Mouse (Mus musculus) embryonic facial prominence, embryonic 15.5 days (tissue): ENCODE measurements around the gene Lrrc43. TPM values are rescaled to one million over a fixed set of nuclear protein-coding genes. Genes with fewer than 3 reads are reported as not detected.
A peak's percentile ranks its signal among the peaks of the same experiment; 100 is the strongest.
"Not testable (repeated sequence)": the region's sequence is repeated elsewhere in the genome, so short reads cannot be mapped to it uniquely, and the experiment has no call there.

Experiments used
- ATAC-seq: fragments of 200-750 bp; cut with Nextera tagmentation; 2 replicates; pipeline ENCODE4 v1.8.0; 2017; ENCODE audit warnings: low read depth, moderate TSS enrichment; ENCODE audit not compliant: insufficient number of reproducible peaks, low FRiP score, low TSS enrichment
- H3K27ac ChIP-seq: fragments of 300-500 bp; sonication (generic); replicated peaks from 2 replicates; pipeline ENCODE4 v1.5.1; 2015; ENCODE audit warnings: mild to moderate bottlenecking, inconsistent platforms
- H3K27me3 ChIP-seq: fragments of 300-500 bp; sonication (generic); 2 replicates; pipeline ENCODE4 v1.6.1; 2015; ENCODE audit warnings: inconsistent platforms
- H3K36me3 ChIP-seq: fragments of 300-500 bp; sonication (generic); 2 replicates; pipeline ENCODE4 v1.6.1; 2015; ENCODE audit warnings: mild to moderate bottlenecking, inconsistent platforms
- H3K4me1 ChIP-seq: fragments of 300-500 bp; sonication (generic); 2 replicates; pipeline ENCODE4 v1.6.1; 2015; ENCODE audit warnings: inconsistent platforms
- H3K4me2 ChIP-seq: fragments of 300-500 bp; sonication (generic); replicated peaks from 2 replicates; pipeline ENCODE4 v1.6.1; 2015; ENCODE audit warnings: mild to moderate bottlenecking, inconsistent platforms
- H3K4me3 ChIP-seq: fragments of 300-500 bp; sonication (generic); replicated peaks from 2 replicates; pipeline ENCODE4 v1.5.1; 2015; ENCODE audit warnings: mild to moderate bottlenecking, inconsistent platforms
- H3K9ac ChIP-seq: fragments of 300-500 bp; sonication (generic); 2 replicates; pipeline ENCODE4 v1.6.1; 2015; ENCODE audit warnings: inconsistent platforms
- H3K9me3 ChIP-seq: fragments of 300-500 bp; sonication (generic); replicated peaks from 2 replicates; pipeline ENCODE4 v1.6.1; 2016; ENCODE audit warnings: inconsistent platforms
- WGBS: fragments of 180-500 bp; shearing (Covaris S2); methylation state at CpG from one replicate; pipeline ENCODE4 v1.1.7; 2015; 5-methylcytosine and 5-hydroxymethylcytosine counted together
- polyA plus RNA-seq: library from polyadenylated mRNA; unstranded; fragments of >200 nt; fragmentation: Nextera tagmentation; extraction: Ambion mirVana; gene quantifications from 2 replicates; pipeline ENCODE4 v1.2.1, GENCODE M21; 2015

The Lrrc43 gene
- polyA plus RNA-seq, 1 experiment from 2014 or later: 1.5 TPM

- H3K4me1 ChIP-seq: no peaks in the 10 kb centered on the region
- no peak overlapping the region for H3K4me3 ChIP-seq
- no peak overlapping the region for H3K27ac ChIP-seq
- no peak overlapping the region for H3K4me2 ChIP-seq
- no peaks in the 10 kb centered on the region for H3K9me3 ChIP-seq
- H3K36me3 ChIP-seq: no peaks in the 10 kb centered on the region
- no peak for ATAC-seq
- WGBS: 80% methylated on average over 5 of the region's 5 CpGs
- no peak overlapping the region for H3K9ac ChIP-seq
- no peaks in the 10 kb centered on the region for H3K27me3 ChIP-seq
Measured at GRCm38 (mm10) chr5:123473817-123474216, 15.3 kb upstream of the Lrrc43 start.

GRCm38 (mm10) chr5:123487659-123488395, 1.3 kb upstream of the Lrrc43 start:
- 81% methylated on average over 11 of the region's 11 CpGs for WGBS
- H3K4me2 ChIP-seq: no peak overlapping the region

GRCm38 (mm10) chr5:123489935-123490334, 830 bp downstream of the Lrrc43 start:
- 41% methylated on average over 9 of the region's 9 CpGs for WGBS
- H3K27me3 ChIP-seq: no peaks in the 10 kb centered on the region
- H3K27ac ChIP-seq: no peak overlapping the region
- H3K4me3 ChIP-seq: no peak overlapping the region
- H3K4me1 ChIP-seq: no peaks in the 10 kb centered on the region
- H3K4me2 ChIP-seq: no peak overlapping the region
- H3K36me3 ChIP-seq: no peaks in the 10 kb centered on the region
- no peak overlapping the region for H3K9ac ChIP-seq
- no peak for ATAC-seq
- H3K9me3 ChIP-seq: no peaks in the 10 kb centered on the region

More at GRCm38 (mm10) chr5:123487659-123488395, 1.3 kb upstream of the Lrrc43 start:
- Histone ChIP-seq H3K36me3 (no peaks in the 10 kb centered on the region), H3K27ac (no peak overlapping the region), H3K4me1 (no peaks in the 10 kb centered on the region), H3K9me3 (no peaks in the 10 kb centered on the region), H3K27me3 (no peaks in the 10 kb centered on the region), H3K9ac (no peak overlapping the region), H3K4me3 (no peak overlapping the region)
- ATAC-seq: no peak

DNA sequence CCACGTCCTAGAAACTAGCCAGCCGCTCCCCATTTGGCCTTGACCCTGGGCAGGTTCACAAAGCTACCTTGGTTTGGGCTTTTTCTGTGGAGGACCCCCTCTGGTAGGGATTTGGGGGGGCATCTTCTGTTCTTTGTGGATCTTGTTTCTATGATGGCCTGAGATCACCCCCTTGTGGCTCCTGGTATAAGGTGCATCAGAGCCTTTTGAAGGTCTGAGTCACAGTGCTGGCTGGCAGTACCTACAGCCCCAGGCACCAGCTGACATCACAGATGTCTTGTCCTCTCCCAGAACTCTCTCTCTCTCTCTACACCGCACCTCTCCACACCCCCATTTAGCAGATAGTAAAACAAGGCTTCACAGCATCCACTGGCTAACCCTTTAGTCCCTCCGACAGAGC, 10.6 kb downstream of the Lrrc43 start:
- no peak overlapping the region for H3K4me3 ChIP-seq
- 0 out of 2 replicates have a peak, but pooled peaks cover 10% of the 10 kb centered on the region for H3K4me1 ChIP-seq
- H3K9me3 ChIP-seq: no peaks in the 10 kb centered on the region
- WGBS: 48% methylated on average over 4 of the region's 4 CpGs
- ATAC-seq: no peak
- 0 out of 2 replicates have a peak, but pooled peaks cover 4% of the 10 kb centered on the region for H3K27me3 ChIP-seq
- no peak overlapping the region for H3K4me2 ChIP-seq
- no peak overlapping the region for H3K9ac ChIP-seq
- no peak overlapping the region for H3K27ac ChIP-seq
- H3K36me3 ChIP-seq: no peaks in the 10 kb centered on the region

DNA sequence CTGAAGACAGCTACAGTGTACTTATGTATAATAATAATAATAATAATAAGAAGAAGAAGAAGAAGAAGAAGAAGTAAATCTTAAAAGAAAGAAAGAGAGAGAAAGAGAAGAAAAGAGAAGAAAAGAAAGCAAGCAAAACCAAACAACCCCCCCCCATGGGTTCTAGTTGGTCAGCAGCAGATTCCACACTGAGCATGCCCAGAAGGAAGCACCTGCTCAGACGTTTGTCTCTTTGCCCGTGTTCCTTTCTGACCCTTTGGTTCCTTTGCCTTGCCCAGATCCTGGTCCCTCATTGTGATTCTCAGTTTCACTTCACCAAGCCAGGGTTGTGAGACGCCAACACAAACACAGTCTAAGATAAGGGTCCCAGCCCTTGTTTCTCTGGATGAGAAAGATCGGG, 12.9 kb downstream of the Lrrc43 start:
- peaks cover 4% of the 10 kb centered on the region; the same call in 1 of the 2 replicates for H3K27me3 ChIP-seq
- ATAC-seq: no peak
- no peak overlapping the region for H3K27ac ChIP-seq
- 0 out of 2 replicates have a peak, but pooled peaks cover 10% of the 10 kb centered on the region for H3K4me1 ChIP-seq
- no peaks in the 10 kb centered on the region for H3K9me3 ChIP-seq
- 78% methylated on average over 4 of the region's 4 CpGs for WGBS
- H3K9ac ChIP-seq: no peak overlapping the region
- no peaks in the 10 kb centered on the region for H3K36me3 ChIP-seq
- no peak overlapping the region for H3K4me3 ChIP-seq
- no peak overlapping the region for H3K4me2 ChIP-seq

DNA sequence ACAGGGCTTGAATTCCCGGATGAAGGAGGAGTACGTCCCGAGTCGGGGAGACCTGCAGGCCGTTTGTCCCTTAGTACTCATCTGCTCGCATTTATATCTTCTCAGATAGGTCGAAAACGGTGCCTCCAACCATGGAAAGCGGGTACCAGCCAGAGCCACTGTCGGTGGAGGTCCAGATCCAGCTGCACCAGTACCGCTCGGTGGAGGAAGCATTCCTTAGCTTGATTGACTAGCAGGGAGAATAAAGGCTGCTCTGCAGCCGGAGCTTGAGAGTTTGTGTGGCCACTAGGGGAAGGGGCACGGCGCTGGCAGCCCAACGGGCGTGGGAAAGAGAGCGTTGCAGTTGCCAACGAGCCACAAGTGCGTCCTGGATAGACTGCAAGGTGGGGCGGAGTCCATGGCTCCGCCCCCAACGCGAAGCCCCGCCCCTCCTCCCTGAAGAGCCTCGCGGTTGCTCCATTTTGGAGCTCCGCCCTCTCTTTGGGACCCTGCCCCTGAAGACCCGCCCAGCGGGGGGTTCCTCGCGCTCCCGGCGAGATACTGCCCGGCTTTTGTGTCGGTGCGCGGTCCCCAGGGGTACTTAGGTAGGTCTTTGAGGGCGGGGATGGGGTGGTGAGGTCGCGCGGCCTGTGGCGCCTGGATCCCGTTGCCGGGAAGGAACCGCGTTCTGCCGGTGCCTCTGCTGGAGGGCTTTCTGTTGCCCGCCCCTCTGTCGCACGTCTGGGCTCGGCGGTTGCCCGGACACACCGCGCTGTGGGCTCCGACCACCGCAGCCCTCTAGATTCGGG, 19.0 kb downstream of the Lrrc43 start:
- peak overlapping the region; percentile 65 for H3K4me3 ChIP-seq
- no peaks in the 10 kb centered on the region for H3K9me3 ChIP-seq
- H3K27ac ChIP-seq: no peak overlapping the region
- H3K9ac ChIP-seq: peak overlapping the region; percentile 31
- H3K27me3 ChIP-seq: peaks cover 13% of the 10 kb centered on the region
- H3K36me3 ChIP-seq: peaks cover 14% of the 10 kb centered on the region; the same call in 1 of the 2 replicates
- H3K4me2 ChIP-seq: peak overlapping the region; percentile 90
- peaks cover 13% of the 10 kb centered on the region for H3K4me1 ChIP-seq
- peak; percentile 86 for ATAC-seq
- under 1% methylated on average over 58 of the region's 59 CpGs for WGBS

- no peak for ATAC-seq
- H3K4me1 ChIP-seq: peaks cover 13% of the 10 kb centered on the region
- peak overlapping the region; percentile 65 for H3K4me3 ChIP-seq
- no peaks in the 10 kb centered on the region for H3K9me3 ChIP-seq
- H3K36me3 ChIP-seq: peaks cover 19% of the 10 kb centered on the region; the same call in 1 of the 2 replicates
- peaks cover 13% of the 10 kb centered on the region for H3K27me3 ChIP-seq
- 2% methylated on average over 12 of the region's 12 CpGs for WGBS
- peak overlapping the region; percentile 31 for H3K9ac ChIP-seq
- H3K4me2 ChIP-seq: peak overlapping the region; percentile 90
- no peak overlapping the region for H3K27ac ChIP-seq
Measured at GRCm38 (mm10) chr5:123508921-123509320, 19.8 kb downstream of the Lrrc43 start.

- Histone ChIP-seq H3K27me3 (peaks cover 13% of the 10 kb centered on the region), H3K4me3 (no peak within 1 kb of the TSS), H3K9me3 (no peaks in the 10 kb centered on the region), H3K27ac (no peak within 1 kb of the TSS), H3K4me1 (peaks cover 13% of the 10 kb centered on the region), H3K9ac (no peak within 1 kb of the TSS), H3K36me3 (peaks cover 24% of the 10 kb centered on the region; the same call in 1 of the 2 replicates), H3K4me2 (no peak within 1 kb of the TSS)
- WGBS: 85% methylated on average over 5 of the region's 5 CpGs
- no peak for ATAC-seq
Measured at GRCm38 (mm10) chr5:123510160-123510559, 21.1 kb downstream of the Lrrc43 start, which contains the start of gene B3gnt4. TSS of gene B3gnt4 (plus strand) at chr5:123510460.

GRCm38 (mm10) chr5:123511426-123511825, 22.3 kb downstream of the Lrrc43 start:
- ATAC-seq: not testable (repeated sequence)

DNA sequence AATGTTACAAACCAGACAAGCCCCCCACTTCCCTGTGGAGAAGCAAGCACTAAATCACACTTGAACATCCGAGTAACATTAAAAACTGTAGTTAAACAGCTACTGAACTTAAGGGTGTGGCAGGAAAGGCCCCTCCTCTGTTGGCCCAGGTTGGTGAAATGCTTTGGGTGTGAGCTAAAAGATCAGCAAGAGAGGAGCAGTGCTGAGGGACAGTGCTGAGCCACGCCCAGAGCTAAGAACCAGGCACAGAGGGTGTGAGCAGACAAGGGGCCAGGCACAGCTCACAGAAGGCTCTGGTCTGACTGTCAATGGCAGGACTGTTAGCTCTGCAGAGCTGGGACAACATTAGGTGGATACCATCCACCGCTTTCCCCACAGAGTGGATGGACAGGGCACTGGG, 23.0 kb downstream of the Lrrc43 start:
- Histone ChIP-seq H3K9me3 (no peaks in the 10 kb centered on the region), H3K9ac (no peak overlapping the region), H3K27ac (no peak overlapping the region), H3K27me3 (peaks cover 12% of the 10 kb centered on the region), H3K4me1 (peaks cover 13% of the 10 kb centered on the region), H3K36me3 (peaks cover 37% of the 10 kb centered on the region), H3K4me2 (no peak overlapping the region), H3K4me3 (no peak overlapping the region)
- ATAC-seq: no peak
- WGBS: 66% methylated on average over 3 of the region's 3 CpGs

More at GRCm38 (mm10) chr5:123511426-123511825, 22.3 kb downstream of the Lrrc43 start:
- Histone ChIP-seq H3K36me3 (peaks cover 33% of the 10 kb centered on the region), H3K27me3 (peaks cover 13% of the 10 kb centered on the region), H3K4me1 (peaks cover 13% of the 10 kb centered on the region)
- WGBS: 73% methylated on average over 3 of the region's 3 CpGs
- H3K9me3 ChIP-seq, H3K9ac ChIP-seq, H3K4me2 ChIP-seq, H3K27ac ChIP-seq, H3K4me3 ChIP-seq: not testable (repeated sequence)

- Histone ChIP-seq H3K36me3 (peaks cover 61% of the 10 kb centered on the region), H3K4me2 (no peak overlapping the region), H3K9me3 (no peaks in the 10 kb centered on the region), H3K4me1 (no peaks in the 10 kb centered on the region), H3K9ac (no peak overlapping the region), H3K27me3 (no peaks in the 10 kb centered on the region), H3K4me3 (no peak overlapping the region), H3K27ac (no peak overlapping the region)
- WGBS: 84% methylated on average over 5 of the region's 5 CpGs
- ATAC-seq: no peak
Measured at GRCm38 (mm10) chr5:123514871-123515270, 25.8 kb downstream of the Lrrc43 start.
